Mouse (Mus musculus) lung, postnatal 10 days (tissue): ENCODE data around the gene Schip1.

Experiments
- DNase-seq: peaks from one replicate; pipeline ENCODE4 v3.0.0; 2021

Schip1 gene

DNA sequence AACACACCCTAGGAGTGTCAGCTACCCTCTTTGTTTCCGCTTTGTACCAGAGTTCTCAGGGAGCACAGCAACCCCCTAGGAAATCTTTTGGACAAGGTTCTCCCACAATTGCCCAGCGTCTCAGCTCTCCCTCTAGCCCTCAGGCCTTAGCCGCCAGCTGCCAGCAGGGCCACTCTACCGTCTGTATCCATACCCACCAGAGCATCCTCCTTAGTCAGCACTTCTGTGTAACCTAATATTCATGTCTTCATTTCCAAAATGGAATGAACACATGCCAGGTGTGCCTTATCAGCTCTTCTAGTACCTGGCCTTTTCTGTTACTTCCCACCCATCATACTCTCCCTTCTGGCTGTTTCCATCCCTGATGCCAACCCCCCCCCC, 501.1 kb downstream of the Schip1 start:
- DNase-seq: no peak

DNA sequence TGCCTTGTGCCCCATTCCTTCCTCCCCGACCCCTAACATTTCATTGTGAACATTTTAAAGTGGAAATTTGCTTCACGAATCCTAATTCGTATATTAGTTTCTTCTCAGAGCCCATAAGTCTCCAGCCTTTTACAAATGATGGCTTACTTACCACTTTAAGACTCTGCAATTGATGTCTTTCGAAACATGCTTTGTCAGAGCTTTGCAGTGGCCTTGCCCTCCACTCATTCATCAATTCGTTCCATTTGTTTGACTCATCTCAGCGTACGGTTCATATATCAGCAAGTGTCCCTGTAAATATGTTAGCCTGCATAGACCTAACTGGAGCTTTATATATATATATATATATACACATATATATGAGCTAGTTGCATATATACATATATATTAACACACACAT, 503.0 kb downstream of the Schip1 start:
- no peak for DNase-seq

DNA sequence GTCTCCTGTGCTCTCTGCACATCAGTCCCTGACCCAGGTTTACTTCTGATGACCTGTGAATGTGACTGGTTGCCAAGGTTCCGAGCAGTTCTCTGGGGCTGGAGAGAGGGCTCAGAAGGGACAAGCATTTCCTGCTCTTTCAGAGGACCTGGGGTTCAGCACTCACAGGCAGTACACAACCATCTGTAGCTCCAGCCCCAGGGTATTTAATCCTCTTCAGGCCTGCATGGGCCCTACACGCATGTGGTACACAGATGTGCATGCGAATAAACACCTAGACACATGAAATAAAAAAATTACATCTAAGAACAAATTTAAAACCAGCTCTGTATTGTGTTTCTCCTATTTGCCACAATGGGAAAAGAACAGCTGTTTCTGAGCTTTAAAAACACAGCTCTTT, 503.5 kb downstream of the Schip1 start:
- no peak for DNase-seq

DNA sequence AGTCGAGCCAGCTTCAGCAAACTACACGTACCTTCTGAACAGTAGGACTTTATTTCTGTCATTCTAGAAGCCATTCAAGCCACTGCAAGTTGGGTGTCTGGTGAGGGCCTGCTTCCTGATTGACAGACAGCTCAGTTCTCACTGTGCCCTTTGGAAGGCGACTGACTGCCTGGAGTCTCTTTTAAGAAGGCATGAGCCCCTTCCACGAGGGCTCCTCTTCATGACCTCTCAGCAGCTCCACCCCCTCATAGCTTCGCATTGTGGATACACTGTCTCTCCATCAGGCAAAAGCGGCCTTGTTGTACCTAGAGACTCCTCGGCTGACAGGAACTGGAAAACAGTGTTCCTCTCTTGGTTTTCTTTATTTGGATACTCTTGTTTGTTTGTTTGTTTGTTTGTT, 504.1 kb downstream of the Schip1 start:
- no peak for DNase-seq

DNA sequence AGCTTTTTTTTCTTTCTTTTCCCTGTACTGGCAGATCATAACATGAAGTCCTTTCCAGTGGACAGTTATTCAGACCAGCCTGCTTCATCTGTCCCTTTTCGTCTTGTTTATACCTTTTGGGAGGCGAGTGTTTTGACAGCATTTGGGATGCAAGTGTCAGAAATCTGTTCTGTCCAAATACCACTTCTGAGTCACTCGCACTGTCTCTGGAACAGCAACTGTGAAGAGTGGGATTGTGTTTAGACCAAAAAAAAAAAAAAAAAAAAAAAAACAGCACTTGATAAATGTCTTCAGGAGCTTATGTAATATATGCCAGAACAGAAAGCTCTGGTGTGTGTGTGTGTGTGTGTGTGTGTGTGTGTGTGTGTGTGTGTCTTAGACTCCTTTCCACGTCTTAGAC, 505.7 kb downstream of the Schip1 start:
- DNase-seq: no peak

DNA sequence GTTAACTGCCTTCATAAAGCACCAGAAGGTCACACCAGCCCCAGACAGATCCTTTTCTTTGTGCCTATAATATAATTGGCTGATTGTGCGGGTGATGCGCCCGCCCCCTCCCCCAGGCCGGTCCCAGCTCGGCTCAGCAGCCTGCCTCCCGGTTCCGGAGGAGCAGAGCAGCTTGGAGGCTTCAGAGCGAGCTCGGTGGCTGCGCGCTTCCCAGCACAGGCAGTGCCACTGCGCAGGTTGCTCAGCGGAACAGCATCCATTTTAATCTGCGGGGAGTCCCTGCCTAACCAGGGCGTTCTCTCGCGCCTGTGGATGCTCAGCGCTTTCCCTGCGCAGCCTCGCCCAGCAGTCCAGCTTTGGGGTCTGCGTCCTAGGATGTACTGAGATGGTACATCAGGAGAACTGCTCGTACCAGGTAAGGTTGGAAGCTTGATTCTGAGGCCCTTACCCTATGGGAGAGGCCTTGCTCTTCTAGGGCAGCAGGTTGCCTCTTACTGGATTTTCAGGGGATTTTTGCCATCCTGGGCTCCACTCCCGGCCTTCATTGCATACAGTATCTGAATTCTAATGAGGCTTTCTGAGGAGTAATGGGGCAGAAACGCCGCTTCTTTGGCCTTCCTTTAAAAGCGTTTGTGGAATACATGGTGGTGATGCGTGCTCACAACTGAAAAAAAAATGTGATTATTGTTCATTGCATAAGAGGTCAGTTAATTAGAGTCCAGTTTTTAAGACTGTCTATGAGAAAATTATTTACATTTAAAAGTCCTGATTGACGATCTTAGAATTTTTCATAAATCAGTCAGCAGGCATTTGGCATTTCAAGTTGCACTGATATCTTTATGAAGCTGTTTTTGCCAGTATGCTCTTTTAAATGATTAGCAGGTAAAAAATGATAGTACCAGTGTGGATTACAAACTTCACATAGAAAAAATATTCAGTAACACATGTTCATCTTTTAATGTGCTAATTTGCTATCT, 507.9 kb downstream of the Schip1 start:
- DNase-seq: peak; percentile 47

DNA sequence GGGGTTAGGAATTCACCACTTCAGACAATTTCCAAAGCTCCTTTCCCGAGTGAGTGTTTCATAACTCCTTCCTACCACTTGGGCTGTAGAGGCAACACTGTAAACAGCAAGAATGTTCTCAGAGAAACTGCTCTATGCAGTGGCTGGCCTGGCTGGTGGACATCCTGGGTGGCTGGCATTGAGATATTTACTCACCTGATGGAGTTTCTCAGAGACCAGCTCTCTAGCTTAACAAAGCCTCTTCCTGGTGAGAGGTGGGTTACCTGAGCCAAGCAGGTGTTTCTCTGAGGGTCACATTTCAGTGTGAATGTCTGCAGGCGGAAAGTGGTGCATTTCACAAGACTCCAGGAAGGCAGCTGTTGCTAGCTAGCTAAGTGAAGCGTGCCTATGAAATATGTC, 508.6 kb downstream of the Schip1 start:
- DNase-seq: peak; percentile 36

DNA sequence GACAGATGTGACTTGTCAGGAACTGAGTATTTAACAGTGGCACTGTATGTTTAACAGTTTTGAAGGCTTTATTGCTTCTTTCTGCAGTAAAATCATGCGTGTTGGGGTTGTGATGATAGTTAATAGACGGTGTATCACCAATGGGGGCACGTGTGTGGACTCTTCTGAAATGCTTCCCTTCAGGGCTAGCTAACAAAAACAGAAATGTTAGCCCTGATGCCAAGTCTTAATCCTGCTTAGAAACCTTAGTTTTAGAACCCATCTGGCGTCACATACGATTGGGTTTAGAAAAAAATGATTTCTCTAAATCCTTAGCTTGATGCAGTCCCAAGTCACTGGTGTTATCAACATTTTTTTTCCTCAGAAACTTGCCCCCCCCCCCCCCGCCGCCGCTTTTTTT, 509.5 kb downstream of the Schip1 start:
- DNase-seq: no peak

DNA sequence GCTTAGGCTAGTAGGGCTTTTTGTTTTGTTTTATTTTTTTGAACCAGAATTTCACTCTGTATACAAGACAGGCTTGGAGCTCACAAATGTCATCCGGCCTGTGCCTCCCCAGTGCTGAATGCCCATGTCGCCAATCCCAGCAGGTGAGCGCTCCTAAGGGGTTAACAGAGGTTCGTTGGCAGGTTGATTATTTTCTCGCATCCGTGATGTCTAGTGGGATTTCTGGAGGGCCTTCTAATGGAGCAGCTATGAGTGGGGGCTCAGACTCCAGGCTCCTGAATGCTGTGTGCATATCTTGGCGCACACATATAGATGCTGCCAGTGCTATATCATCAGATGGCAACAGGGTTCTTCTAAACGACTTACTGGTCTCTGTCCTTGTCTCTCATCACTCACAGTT, 510.0 kb downstream of the Schip1 start:
- no peak for DNase-seq

DNA sequence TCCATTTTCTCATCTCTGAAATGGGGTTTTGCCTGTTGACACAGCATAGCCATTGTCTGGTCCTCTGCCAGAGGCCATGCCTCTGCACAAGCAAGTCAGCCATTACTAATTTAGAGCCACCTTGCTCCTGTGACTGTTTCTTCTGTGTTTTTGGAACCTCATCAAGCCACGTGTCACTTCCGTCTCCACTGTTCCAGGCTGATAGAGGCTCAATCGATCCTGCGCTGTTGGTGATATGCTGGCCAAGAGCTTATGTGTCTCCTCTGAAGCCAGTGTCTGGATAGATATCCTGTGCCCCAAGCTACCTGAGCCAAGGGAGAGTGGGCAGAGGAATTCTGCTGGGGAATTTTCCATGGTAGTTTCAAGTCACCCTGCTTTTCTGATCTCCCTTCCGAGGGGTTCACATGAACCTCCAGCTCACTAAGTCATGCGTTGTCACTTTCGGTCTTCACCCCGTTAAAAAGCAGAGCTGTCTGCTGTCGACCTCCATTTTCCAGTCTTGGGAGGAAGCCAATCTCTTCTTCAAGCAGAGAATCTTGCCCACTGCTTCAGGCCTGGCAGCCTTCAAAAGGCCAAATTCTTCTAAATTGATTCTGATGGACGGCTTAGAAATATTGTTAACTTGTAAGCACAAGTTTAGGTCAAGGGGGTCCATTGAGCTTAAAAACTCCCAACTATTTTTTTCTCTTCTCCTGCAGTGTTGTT, 511.2 kb downstream of the Schip1 start:
- no peak for DNase-seq

DNA sequence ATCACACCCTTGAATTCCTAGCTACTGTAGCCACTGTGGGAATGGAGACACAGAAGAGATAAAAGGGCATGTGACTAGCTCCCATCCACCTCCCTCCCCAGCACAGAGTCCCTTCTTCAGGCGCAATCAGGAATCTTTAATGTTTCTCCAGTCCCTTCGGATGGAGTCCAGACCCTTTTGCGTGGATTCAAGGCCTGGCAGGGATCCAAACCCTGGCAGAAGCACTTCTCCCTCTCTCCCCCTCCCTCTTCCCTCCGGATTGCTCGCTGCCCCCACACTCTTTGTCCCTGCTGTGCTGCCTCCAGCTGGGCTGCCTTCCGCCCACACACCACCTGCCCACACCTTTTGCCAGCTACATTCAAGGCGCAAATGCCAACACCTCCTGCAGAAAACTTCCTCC, 511.8 kb downstream of the Schip1 start:
- DNase-seq: peak; percentile 45

DNA sequence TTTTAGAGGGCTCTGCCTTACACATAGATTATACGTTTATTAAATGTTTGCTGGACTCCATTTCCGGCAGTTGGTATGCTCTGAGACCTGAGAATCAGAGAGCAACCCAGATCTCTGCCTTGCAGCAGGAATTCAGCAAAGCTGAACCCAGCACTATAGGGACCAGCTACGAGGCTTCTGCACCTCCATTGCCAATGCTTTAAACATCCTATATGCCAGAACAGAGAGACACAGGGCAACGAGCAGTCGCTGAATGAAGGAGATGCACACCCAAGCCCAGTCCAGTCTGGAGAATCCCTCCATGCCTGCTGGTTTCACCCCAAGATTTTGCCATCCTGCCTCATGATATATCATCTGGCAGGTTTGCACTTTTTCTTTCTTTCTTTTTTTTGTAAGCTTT, 512.3 kb downstream of the Schip1 start:
- DNase-seq: no peak

DNA sequence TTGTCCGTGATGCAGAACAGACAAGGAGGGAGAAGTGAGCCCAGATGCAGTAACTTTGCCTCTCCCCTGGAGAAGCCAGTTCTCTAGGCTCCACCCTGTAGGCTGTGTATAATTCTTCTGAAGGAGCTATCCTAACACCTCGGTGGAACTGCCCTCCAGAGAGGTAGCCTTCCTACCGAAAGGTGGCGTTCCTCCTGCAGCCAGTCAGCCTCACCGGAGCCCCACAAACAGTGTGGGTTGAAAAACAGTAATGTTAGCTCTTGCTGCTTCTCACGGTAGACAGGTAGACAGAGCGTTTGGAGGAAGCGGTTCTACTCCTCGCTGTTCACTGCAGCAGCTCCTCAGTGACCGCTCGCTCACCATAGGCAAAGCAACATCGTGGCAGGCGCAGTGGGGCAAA, 517.0 kb downstream of the Schip1 start:
- no peak for DNase-seq

DNA sequence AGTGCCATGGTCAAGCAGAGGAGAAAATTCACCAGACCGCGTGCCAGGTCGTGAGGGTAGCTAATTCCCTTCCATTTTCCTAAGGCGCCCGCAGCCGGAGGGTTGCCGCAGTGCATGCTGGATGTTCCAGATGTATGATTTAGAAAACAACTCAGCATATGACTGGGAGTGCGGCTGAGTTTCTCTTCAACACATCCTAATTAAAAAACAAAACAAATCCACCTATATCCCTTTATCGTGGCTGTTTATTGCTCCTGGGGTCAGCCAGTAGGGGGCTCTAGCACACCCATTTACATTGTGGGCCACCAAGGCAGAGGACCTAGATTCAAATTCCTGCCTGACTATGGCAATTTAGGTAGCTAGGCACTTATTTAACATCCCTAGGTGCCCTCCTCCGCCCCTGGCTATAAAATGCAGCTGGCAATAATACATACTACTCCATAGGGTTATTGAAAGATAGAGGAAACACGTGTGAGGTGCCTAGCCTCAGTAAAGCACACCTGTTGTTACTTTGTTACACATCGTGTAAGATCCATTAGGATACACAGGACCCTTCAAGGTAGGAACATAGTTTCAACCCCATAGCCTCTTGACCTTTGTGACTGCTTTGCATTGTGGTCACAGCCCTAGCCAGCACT, 517.6 kb downstream of the Schip1 start:
- no peak for DNase-seq

DNA sequence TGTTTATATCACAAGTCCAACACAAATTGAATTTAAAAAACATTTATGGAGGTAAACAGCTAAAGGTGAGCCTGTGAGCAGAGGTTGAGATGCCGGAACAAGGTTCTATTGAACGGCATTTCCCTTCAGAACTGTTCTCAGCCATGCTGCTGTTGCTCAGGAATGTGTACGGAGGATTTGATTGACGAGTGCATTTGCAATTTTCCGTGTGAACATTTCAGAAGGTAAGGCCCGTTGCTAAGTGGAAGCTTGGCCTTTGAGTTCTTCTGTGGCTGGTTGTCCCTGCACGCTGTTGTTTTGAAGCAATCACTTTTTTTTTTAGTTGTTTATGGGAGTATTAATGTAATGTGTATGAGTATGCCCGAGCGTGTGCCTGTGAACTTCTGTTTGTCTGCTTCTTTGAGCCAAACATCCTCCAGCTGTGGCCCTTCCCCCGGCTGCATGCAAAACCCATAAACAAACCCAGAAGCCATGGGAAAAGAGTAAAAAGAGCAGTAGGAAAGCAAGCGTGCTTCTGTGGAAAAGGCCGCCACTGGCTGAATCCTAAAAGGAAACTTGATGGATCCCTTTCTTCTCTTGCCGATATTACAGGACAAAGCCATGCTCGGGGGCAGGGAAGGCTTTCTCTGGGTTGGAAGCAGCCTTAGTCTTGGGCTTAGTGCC, 518.6 kb downstream of the Schip1 start:
- peak; percentile 70 for DNase-seq

DNA sequence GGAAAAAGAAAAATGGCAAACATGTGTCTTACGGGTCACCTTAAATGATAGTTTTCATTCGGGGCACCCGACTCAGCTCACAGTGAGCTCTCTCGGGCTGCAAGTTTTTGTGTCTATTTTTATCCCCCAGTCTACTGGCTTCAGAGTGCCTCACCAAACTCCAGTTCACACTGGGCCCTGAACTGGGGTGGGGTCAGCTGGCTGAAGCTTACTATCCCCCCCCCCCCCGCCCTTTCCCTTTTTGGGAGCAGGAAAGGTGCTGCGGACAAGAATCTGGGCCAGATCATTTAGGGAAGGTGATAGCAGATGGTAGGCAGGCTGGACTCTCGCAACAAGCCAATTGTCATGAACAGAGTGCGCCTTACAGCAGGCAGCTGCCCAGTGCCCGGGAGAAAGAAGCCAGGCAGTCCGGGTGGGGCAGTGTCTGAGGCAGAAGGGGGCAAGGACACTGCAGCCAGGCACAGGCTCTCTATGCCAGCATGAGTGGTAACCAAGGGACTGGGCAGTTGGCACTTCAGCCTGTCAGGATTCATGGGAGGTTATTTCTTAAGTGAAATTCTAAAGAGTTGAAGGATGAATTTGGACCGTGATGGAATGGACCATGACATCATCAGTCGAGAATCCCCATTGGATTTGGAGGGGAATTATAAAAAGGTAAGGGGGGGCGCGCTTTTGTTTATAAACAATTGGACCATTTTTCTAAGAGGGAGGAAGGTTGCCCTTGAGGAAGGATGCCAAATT, 519.3 kb downstream of the Schip1 start:
- peak; percentile 64 for DNase-seq

DNA sequence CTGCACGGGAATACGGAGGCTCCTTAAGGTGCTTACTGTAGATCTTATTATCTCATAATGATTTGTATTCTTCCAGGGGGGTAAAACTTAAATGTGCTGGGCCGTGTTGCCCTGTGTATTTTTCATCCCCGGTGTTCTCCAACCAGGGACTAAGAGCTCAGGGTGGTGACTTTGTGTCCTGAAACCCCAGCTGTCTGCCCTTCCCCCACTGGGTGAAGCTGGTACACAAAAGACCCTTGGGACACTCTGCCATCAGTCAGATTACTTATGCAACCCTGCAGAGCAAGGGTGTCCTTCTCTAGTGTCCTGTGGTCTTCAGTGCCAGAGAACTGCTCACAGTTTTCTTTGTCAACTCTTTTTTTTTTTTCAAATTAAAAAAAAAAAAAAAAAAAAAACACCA, 520.6 kb downstream of the Schip1 start:
- DNase-seq: no peak

DNA sequence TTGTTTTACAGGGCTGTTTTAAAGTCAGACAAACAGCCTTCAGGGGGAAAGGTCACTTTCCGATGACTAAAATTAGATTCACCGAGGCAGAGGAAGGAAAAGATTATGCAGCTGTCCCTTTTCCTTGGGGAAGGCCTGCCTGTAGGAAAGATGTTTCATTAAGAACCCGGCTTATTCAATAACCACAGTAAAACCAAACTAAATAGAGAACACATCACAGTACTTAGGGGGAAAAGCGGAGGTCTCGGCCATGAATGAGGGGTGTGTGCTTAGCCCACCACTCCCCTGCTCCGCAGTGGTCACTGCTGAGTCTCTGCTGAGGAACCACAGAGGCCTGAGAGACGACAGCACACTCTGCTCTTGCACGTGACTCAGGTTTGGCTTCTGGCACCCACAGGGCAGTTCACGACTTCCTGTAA, 522.1 kb downstream of the Schip1 start:
- DNase-seq: no peak

DNA sequence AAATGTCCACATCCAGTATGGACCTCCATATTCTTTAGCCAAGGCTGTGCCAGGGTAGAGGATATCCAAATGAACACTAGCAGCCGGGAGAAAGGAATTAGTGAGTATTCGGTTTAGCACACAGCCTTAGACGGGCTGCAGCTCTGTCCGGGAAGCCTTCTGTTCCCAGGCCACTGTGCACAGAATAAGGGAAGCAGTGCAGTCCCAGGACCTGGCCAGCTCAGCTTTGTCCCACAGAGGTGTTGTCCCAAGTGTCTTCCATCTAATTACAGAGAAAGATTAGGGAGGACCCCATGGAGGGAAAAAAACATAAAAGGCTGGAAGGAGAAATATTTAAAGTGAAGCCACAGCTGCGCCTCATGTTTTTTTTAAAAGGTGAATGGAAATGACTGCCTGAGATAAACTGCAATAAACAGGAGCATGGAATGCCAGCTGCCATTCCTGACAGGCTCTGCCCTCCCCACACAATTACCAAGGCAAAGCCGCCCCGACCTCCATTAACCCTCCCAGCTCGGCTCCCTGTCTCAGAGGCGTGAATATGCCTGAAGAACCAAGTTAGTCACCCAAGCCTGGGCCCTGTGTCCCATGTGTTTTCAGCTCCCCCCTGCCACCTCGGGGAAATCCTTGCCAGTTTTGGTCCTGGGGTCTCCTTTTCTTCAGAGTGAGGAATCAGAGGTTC, 523.1 kb downstream of the Schip1 start:
- no peak for DNase-seq

DNA sequence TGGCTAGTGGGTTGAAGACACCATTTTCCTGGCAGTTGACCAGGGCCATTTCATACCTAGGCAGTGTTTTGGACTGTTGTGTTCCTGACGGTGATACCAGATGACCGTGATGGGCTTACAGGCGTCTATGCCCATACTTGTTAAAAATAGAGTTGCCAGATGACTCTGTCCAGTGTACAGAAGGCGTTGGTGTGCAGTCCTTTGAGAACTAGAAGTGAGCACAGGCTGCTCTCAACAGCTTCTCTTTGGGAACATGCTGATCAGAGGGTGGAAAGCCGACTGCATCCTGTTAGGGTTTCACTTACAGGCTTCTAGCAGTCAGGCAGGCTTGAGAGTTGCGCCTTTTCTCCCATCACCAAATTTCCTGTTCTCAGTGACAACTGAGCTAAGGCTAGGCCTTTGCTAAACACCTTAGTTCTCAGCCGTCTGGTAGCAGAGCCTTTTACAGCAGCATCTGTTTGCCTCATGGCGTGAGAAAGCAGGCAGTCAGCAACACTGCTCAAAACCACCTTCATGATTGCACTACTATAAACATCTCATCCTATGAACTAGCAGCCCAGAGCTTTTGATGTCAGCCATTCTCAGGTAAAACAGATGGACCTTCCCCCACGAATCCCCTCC, 524.7 kb downstream of the Schip1 start:
- no peak for DNase-seq

DNA sequence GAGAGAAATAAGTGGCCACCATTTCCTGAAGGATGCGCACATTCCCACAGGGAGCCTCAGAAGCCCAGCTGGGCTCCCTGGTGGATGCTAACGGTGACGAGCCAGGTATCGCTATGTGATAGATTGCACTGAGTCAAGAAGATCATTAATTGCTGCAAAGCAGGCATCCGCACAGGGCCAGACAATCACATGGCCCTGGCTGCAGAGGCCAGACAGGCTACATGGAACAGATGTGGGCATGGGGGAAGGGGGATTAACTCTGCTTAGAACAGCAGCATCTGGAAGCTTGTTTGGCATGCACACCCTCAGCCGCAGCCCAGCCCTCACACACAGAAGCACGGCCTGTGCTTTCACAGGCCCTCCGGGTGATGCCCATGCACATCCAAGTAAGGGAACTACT, 525.8 kb downstream of the Schip1 start:
- DNase-seq: peak; percentile 46
